ENCODE assay signal across 8 mouse cellular contexts in genomic region chr13:107167856-107168598, GRCm38 (mm10).
DNase-seq lines count a peak whose midpoint lies in the region; ATAC-seq lines count a peak whose summit lies in the region.

No protein-coding gene starts in this region.

- no peaks in the 10 kb centered on the region; the same call in 1 of the 2 replicates for H3K27me3 ChIP-seq in kidney, embryonic 16.5 days (ENCODE audit: insufficient read depth, low read length)
- H3K27me3 ChIP-seq in embryonic facial prominence, embryonic 15.5 days: no peaks in the 10 kb centered on the region
- no peaks in the 10 kb centered on the region for H3K27me3 ChIP-seq in limb, embryonic 11.5 days (ENCODE audit: control insufficient read depth, insufficient read depth, low read length)
- no peaks in the 10 kb centered on the region for H3K27me3 ChIP-seq in neural tube, embryonic 14.5 days (ENCODE audit: control insufficient read depth, insufficient read depth, low read length)

- H3K4me1 ChIP-seq in kidney, embryonic 16.5 days (ENCODE audit: insufficient read depth, low read length): no peaks in the 10 kb centered on the region; the same call in 1 of the 2 replicates
- peaks cover 6% of the 10 kb centered on the region; the same call in 1 of the 2 replicates for H3K4me1 ChIP-seq in embryonic facial prominence, embryonic 15.5 days
- no peaks in the 10 kb centered on the region for H3K4me1 ChIP-seq in limb, embryonic 11.5 days (ENCODE audit: control insufficient read depth, insufficient read depth, low read length)
- peaks cover 3% of the 10 kb centered on the region; the same call in 1 of the 2 replicates for H3K4me1 ChIP-seq in neural tube, embryonic 14.5 days (ENCODE audit: control insufficient read depth, insufficient read depth, low read length)

- 67% methylated on average over 10 of the region's 10 CpGs for WGBS in kidney, embryonic 16.5 days
- 72% methylated on average over 10 of the region's 10 CpGs for WGBS in embryonic facial prominence, embryonic 15.5 days
- WGBS in limb, embryonic 11.5 days: 69% methylated on average over 10 of the region's 10 CpGs
- WGBS in neural tube, embryonic 14.5 days: 25% methylated on average over 10 of the region's 10 CpGs

- peak overlapping the region; percentile 39; the same call in 1 of the 2 replicates for H3K9ac ChIP-seq in kidney, embryonic 16.5 days (replicated peaks; ENCODE audit: low read length)
- H3K9ac ChIP-seq in embryonic facial prominence, embryonic 15.5 days: no peak overlapping the region
- no peak overlapping the region; the same call in 1 of the 2 replicates for H3K9ac ChIP-seq in limb, embryonic 11.5 days (ENCODE audit: low read length)
- H3K9ac ChIP-seq in neural tube, embryonic 14.5 days (replicated peaks; ENCODE audit: low read depth, low read length): peak overlapping the region; percentile 44

- H3K27ac ChIP-seq in kidney, embryonic 16.5 days (ENCODE audit: low read length): no peak overlapping the region
- H3K27ac ChIP-seq in embryonic facial prominence, embryonic 15.5 days (replicated peaks): no peak overlapping the region
- no peak overlapping the region for H3K27ac ChIP-seq in limb, embryonic 11.5 days (replicated peaks; ENCODE audit: low read depth, low read length)
- peak overlapping the region; percentile 69 for H3K27ac ChIP-seq in neural tube, embryonic 14.5 days (ENCODE audit: low read depth, low read length)

- no peak for DNase-seq in kidney, adult 11 months
- DNase-seq in limb, embryonic 11.5 days (ENCODE audit: low spot score): no peak
- no peak for DNase-seq in gastrocnemius, adult 8-10 months (ENCODE audit: low spot score in 2 of 2)
- DNase-seq in right cerebral cortex, postnatal 10 days (ENCODE audit: low spot score in 2 of 2): no peak
- no peak for DNase-seq in thymus, postnatal 25 days

- peak overlapping the region; percentile 42 for H3K4me3 ChIP-seq in kidney, embryonic 16.5 days (ENCODE audit: low read length)
- peak overlapping the region; percentile 37 for H3K4me3 ChIP-seq in embryonic facial prominence, embryonic 15.5 days (replicated peaks)
- 0 out of 2 replicates have a peak overlapping the region, but pooled peaks have one; percentile 12 for H3K4me3 ChIP-seq in limb, embryonic 11.5 days (ENCODE audit: low read depth, low read length)
- peak overlapping the region; percentile 21 for H3K4me3 ChIP-seq in neural tube, embryonic 14.5 days (ENCODE audit: low read depth, low read length)

- H3K4me2 ChIP-seq in kidney, embryonic 16.5 days (replicated peaks; ENCODE audit: low read depth, low read length): peak overlapping the region; percentile 61
- peak overlapping the region; percentile 67 for H3K4me2 ChIP-seq in embryonic facial prominence, embryonic 15.5 days (replicated peaks)
- H3K4me2 ChIP-seq in limb, embryonic 11.5 days (ENCODE audit: low read depth, severe bottlenecking): peak overlapping the region; percentile 37; the same call in 1 of the 2 replicates
- peak overlapping the region; percentile 59 for H3K4me2 ChIP-seq in neural tube, embryonic 14.5 days (ENCODE audit: low read depth, low read length)

- no peaks in the 10 kb centered on the region for H3K9me3 ChIP-seq in kidney, embryonic 16.5 days (ENCODE audit: low read length)
- no peaks in the 10 kb centered on the region for H3K9me3 ChIP-seq in embryonic facial prominence, embryonic 15.5 days (replicated peaks)
- H3K9me3 ChIP-seq in limb, embryonic 11.5 days (ENCODE audit: control insufficient read depth, low read length): no peaks in the 10 kb centered on the region
- H3K9me3 ChIP-seq in neural tube, embryonic 14.5 days (ENCODE audit: control insufficient read depth, low read length): no peaks in the 10 kb centered on the region

- no peak for ATAC-seq in kidney, embryonic 16.5 days (ENCODE audit: low FRiP score, low TSS enrichment)
- ATAC-seq in embryonic facial prominence, embryonic 15.5 days (ENCODE audit: insufficient number of reproducible peaks, low FRiP score, low TSS enrichment, low read depth): no peak
- no peak for ATAC-seq in limb, embryonic 11.5 days (ENCODE audit: insufficient number of reproducible peaks, low FRiP score, low TSS enrichment, low read depth)
- ATAC-seq in neural tube, embryonic 14.5 days (ENCODE audit: low read depth): peak; percentile 68

- H3K36me3 ChIP-seq in kidney, embryonic 16.5 days (ENCODE audit: insufficient read depth, low read length): no peaks in the 10 kb centered on the region
- no peaks in the 10 kb centered on the region for H3K36me3 ChIP-seq in embryonic facial prominence, embryonic 15.5 days
- H3K36me3 ChIP-seq in limb, embryonic 11.5 days (ENCODE audit: control insufficient read depth, insufficient read depth, low read length): no peaks in the 10 kb centered on the region
- H3K36me3 ChIP-seq in neural tube, embryonic 14.5 days (ENCODE audit: control insufficient read depth, insufficient read depth, low read length): no peaks in the 10 kb centered on the region

Comparison
In these comparisons a context has a peak if more than half of its experiments do, and no peak if none do; other contexts are left out.
1. H3K9ac ChIP-seq: peak in kidney, embryonic 16.5 days (single experiment) and neural tube, embryonic 14.5 days (single experiment); none in embryonic facial prominence, embryonic 15.5 days (single experiment) and limb, embryonic 11.5 days (single experiment).
2. Peak in every context shown above with its lines, with median percentiles within 50 percentile points of each other: H3K4me2 ChIP-seq and H3K4me3 ChIP-seq.